Mouse (Mus musculus): ENCODE data around the gene Galnt11. TPM values are rescaled to one million over a fixed set of nuclear protein-coding genes. Genes with fewer than 3 reads are reported as not detected.
"Not testable (repeated sequence)": the region's sequence is repeated elsewhere in the genome, so short reads cannot be mapped to it uniquely, and the experiment has no call there.

Gene Galnt11
- polyA plus RNA-seq, 1 experiment = 18.9 TPM

DNA sequence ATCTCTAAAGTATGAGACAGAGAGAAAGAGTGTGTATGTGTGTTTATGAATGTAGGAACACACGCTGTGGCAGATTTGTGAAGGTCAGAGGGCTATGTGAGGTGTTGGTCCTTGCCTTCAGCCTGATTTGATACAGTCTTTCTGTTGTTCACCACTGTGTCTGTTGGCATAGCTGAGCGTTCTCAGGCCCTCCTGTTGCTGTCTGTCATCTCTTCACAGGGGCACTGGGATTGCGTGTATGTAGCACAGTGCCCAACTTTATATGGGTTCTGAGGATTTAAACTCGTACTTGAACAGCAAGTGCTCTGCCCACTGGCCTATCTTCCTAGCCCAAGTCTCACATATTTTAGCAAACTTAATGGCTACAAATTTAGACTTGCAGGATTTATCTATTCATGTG lies 38.1 kb upstream of the Galnt11 start:
- TF ChIP-seq CTCF (IDR thresholded peaks at IDR 0.05; ENCODE audit: low read depth, low read length) = no peak
- TF ChIP-seq EP300 (IDR thresholded peaks at IDR 0.05; ENCODE audit: insufficient read depth, low read depth, low read length) = no peak
- TF ChIP-seq POLR2A (IDR thresholded peaks at IDR 0.05; ENCODE audit: insufficient read depth, low read length) = no peak

GRCm38 (mm10) chr5:25184594-25184993 lies 37.1 kb upstream of the Galnt11 start:
- Histone ChIP-seq H3K4me3 (ENCODE audit: low read depth, low read length) (no peak overlapping the region), H3K9me3 (replicated peaks; ENCODE audit: control insufficient read depth, insufficient read depth, low read length, poor library complexity, severe bottlenecking) (no peaks in the 10 kb centered on the region), H3K4me1 (ENCODE audit: control insufficient read depth, insufficient read depth, low read length) (no peaks in the 10 kb centered on the region), H3K36me3 (ENCODE audit: control insufficient read depth, insufficient read depth, low read length, poor library complexity, severe bottlenecking) (no peaks in the 10 kb centered on the region), H3K27ac (ENCODE audit: insufficient read depth, low read length) (no peak overlapping the region), H3K27me3 (ENCODE audit: control insufficient read depth, insufficient read depth, low read length, poor library complexity, severe bottlenecking) (no peaks in the 10 kb centered on the region), H3K9ac (ENCODE audit: low read depth, poor library complexity, severe bottlenecking) (no peak overlapping the region)
- TF ChIP-seq EP300 (IDR thresholded peaks at IDR 0.05; ENCODE audit: insufficient read depth, low read depth, low read length) (no peak), CTCF (IDR thresholded peaks at IDR 0.05; ENCODE audit: low read depth, low read length) (no peak), POLR2A (IDR thresholded peaks at IDR 0.05; ENCODE audit: insufficient read depth, low read length) (no peak)

More for the DNA sequence above, 38.1 kb upstream of the Galnt11 start:
- no peaks in the 10 kb centered on the region for H3K9me3 ChIP-seq (replicated peaks; ENCODE audit: control insufficient read depth, insufficient read depth, low read length, poor library complexity, severe bottlenecking)
- H3K27me3 ChIP-seq (ENCODE audit: control insufficient read depth, insufficient read depth, low read length, poor library complexity, severe bottlenecking) = no peaks in the 10 kb centered on the region
- H3K27ac ChIP-seq (ENCODE audit: insufficient read depth, low read length) = no peak overlapping the region
- no peaks in the 10 kb centered on the region for H3K4me1 ChIP-seq (ENCODE audit: control insufficient read depth, insufficient read depth, low read length)
- no peak overlapping the region for H3K4me3 ChIP-seq (ENCODE audit: low read depth, low read length)
- H3K36me3 ChIP-seq (ENCODE audit: control insufficient read depth, insufficient read depth, low read length, poor library complexity, severe bottlenecking) = no peaks in the 10 kb centered on the region
- no peak overlapping the region for H3K9ac ChIP-seq (ENCODE audit: low read depth, poor library complexity, severe bottlenecking)

GRCm38 (mm10) chr5:25187727-25188126 lies 34.0 kb upstream of the Galnt11 start:
- no peak for TF ChIP-seq CTCF (IDR thresholded peaks at IDR 0.05; ENCODE audit: low read depth, low read length)
- no peak for TF ChIP-seq POLR2A (IDR thresholded peaks at IDR 0.05; ENCODE audit: insufficient read depth, low read length)
- no peak for TF ChIP-seq EP300 (IDR thresholded peaks at IDR 0.05; ENCODE audit: insufficient read depth, low read depth, low read length)
- no peaks in the 10 kb centered on the region for H3K27me3 ChIP-seq (ENCODE audit: control insufficient read depth, insufficient read depth, low read length, poor library complexity, severe bottlenecking)
- H3K27ac ChIP-seq (ENCODE audit: insufficient read depth, low read length) = no peak overlapping the region
- H3K36me3 ChIP-seq (ENCODE audit: control insufficient read depth, insufficient read depth, low read length, poor library complexity, severe bottlenecking) = no peaks in the 10 kb centered on the region
- no peak overlapping the region for H3K9ac ChIP-seq (ENCODE audit: low read depth, poor library complexity, severe bottlenecking)
- no peaks in the 10 kb centered on the region for H3K9me3 ChIP-seq (replicated peaks; ENCODE audit: control insufficient read depth, insufficient read depth, low read length, poor library complexity, severe bottlenecking)
- no peaks in the 10 kb centered on the region for H3K4me1 ChIP-seq (ENCODE audit: control insufficient read depth, insufficient read depth, low read length)
- H3K4me3 ChIP-seq (ENCODE audit: low read depth, low read length) = no peak overlapping the region

DNA sequence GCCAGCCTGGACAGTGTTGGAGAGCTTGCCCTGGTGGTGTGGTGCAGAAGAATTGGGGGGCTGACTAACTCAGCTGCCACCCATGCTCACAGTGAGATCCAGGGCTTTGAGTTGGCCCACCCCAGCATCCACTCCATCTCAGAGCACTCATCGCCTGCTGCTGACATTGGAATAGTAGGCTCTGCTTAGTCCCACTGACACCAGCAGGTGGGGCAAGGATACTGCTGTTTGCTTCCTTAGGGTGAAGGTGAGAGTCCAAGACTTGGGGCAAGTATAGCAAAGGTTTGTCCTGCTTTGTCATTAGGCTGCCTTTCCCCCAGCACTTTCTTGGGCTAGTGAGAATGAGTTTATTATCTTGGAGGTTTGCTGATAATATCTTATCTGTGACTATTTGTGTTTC lies 32.9 kb upstream of the Galnt11 start:
- Histone ChIP-seq H3K4me3 (ENCODE audit: low read depth, low read length) (no peak overlapping the region), H3K4me1 (ENCODE audit: control insufficient read depth, insufficient read depth, low read length) (no peaks in the 10 kb centered on the region), H3K27ac (ENCODE audit: insufficient read depth, low read length) (no peak overlapping the region), H3K9me3 (replicated peaks; ENCODE audit: control insufficient read depth, insufficient read depth, low read length, poor library complexity, severe bottlenecking) (no peaks in the 10 kb centered on the region), H3K27me3 (ENCODE audit: control insufficient read depth, insufficient read depth, low read length, poor library complexity, severe bottlenecking) (no peaks in the 10 kb centered on the region), H3K9ac (ENCODE audit: low read depth, poor library complexity, severe bottlenecking) (no peak overlapping the region), H3K36me3 (ENCODE audit: control insufficient read depth, insufficient read depth, low read length, poor library complexity, severe bottlenecking) (no peaks in the 10 kb centered on the region)
- TF ChIP-seq POLR2A (IDR thresholded peaks at IDR 0.05; ENCODE audit: insufficient read depth, low read length) = no peak
- peak; percentile 65 for TF ChIP-seq CTCF (IDR thresholded peaks at IDR 0.05; ENCODE audit: low read depth, low read length)

DNA sequence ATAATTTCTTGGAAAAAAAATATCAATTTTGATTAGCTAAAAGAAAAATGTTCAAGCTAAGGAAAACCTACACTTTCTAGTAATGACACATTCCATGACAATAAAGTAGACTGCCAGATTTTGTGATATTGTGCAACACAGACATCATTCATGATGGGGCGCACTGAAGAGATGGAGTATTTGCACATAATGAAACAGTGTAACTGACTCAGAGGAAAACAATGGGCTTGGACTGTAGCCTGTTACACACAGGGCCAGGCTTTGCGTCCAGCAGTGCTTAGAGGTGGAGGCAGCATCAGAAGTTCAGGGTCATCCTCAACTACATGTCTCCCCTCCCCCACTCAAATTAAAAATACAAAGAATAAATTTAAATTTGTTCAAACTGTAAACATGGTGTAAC lies 31.2 kb upstream of the Galnt11 start:
- Histone ChIP-seq H3K36me3 (ENCODE audit: control insufficient read depth, insufficient read depth, low read length, poor library complexity, severe bottlenecking) (no peaks in the 10 kb centered on the region), H3K9ac (ENCODE audit: low read depth, poor library complexity, severe bottlenecking) (no peak overlapping the region), H3K4me1 (ENCODE audit: control insufficient read depth, insufficient read depth, low read length) (no peaks in the 10 kb centered on the region), H3K4me3 (ENCODE audit: low read depth, low read length) (no peak overlapping the region), H3K27me3 (ENCODE audit: control insufficient read depth, insufficient read depth, low read length, poor library complexity, severe bottlenecking) (no peaks in the 10 kb centered on the region), H3K27ac (ENCODE audit: insufficient read depth, low read length) (no peak overlapping the region), H3K9me3 (replicated peaks; ENCODE audit: control insufficient read depth, insufficient read depth, low read length, poor library complexity, severe bottlenecking) (no peaks in the 10 kb centered on the region)
- no peak for TF ChIP-seq POLR2A (IDR thresholded peaks at IDR 0.05; ENCODE audit: insufficient read depth, low read length)
- TF ChIP-seq CTCF (IDR thresholded peaks at IDR 0.05; ENCODE audit: low read depth, low read length) = no peak
- no peak for TF ChIP-seq EP300 (IDR thresholded peaks at IDR 0.05; ENCODE audit: insufficient read depth, low read depth, low read length)

- Histone ChIP-seq H3K36me3 (ENCODE audit: control insufficient read depth, insufficient read depth, low read length, poor library complexity, severe bottlenecking) (no peaks in the 10 kb centered on the region), H3K9me3 (replicated peaks; ENCODE audit: control insufficient read depth, insufficient read depth, low read length, poor library complexity, severe bottlenecking) (no peaks in the 10 kb centered on the region), H3K4me1 (ENCODE audit: control insufficient read depth, insufficient read depth, low read length) (no peaks in the 10 kb centered on the region), H3K4me3 (ENCODE audit: low read depth, low read length) (no peak overlapping the region), H3K27me3 (ENCODE audit: control insufficient read depth, insufficient read depth, low read length, poor library complexity, severe bottlenecking) (no peaks in the 10 kb centered on the region; the same call in 1 of the 2 replicates), H3K9ac (ENCODE audit: low read depth, poor library complexity, severe bottlenecking) (no peak overlapping the region), H3K27ac (ENCODE audit: insufficient read depth, low read length) (no peak overlapping the region)
- TF ChIP-seq POLR2A (IDR thresholded peaks at IDR 0.05; ENCODE audit: insufficient read depth, low read length) (no peak), EP300 (IDR thresholded peaks at IDR 0.05; ENCODE audit: insufficient read depth, low read depth, low read length) (no peak), CTCF (IDR thresholded peaks at IDR 0.05; ENCODE audit: low read depth, low read length) (no peak)
Measured at GRCm38 (mm10) chr5:25211872-25212271, 9.8 kb upstream of the Galnt11 start.

- not testable (repeated sequence) for H3K9ac ChIP-seq (ENCODE audit: low read depth, poor library complexity, severe bottlenecking); H3K36me3 ChIP-seq (ENCODE audit: control insufficient read depth, insufficient read depth, low read length, poor library complexity, severe bottlenecking); H3K9me3 ChIP-seq (replicated peaks; ENCODE audit: control insufficient read depth, insufficient read depth, low read length, poor library complexity, severe bottlenecking); H3K27ac ChIP-seq (ENCODE audit: insufficient read depth, low read length); H3K4me3 ChIP-seq (ENCODE audit: low read depth, low read length); H3K27me3 ChIP-seq (ENCODE audit: control insufficient read depth, insufficient read depth, low read length, poor library complexity, severe bottlenecking); H3K4me1 ChIP-seq (ENCODE audit: control insufficient read depth, insufficient read depth, low read length)
Measured at GRCm38 (mm10) chr5:25213216-25213615, 8.5 kb upstream of the Galnt11 start.
